Mouse (Mus musculus): ENCODE data around the gene Wdtc1. TPM values are rescaled to one million over a fixed set of nuclear protein-coding genes. Genes with fewer than 3 reads are reported as not detected.
A peak's percentile ranks its signal among the peaks of the same experiment; 100 is the strongest.

Wdtc1 gene
- total RNA-seq, 1 experiment from 2014 or later = 60.7 TPM

DNA sequence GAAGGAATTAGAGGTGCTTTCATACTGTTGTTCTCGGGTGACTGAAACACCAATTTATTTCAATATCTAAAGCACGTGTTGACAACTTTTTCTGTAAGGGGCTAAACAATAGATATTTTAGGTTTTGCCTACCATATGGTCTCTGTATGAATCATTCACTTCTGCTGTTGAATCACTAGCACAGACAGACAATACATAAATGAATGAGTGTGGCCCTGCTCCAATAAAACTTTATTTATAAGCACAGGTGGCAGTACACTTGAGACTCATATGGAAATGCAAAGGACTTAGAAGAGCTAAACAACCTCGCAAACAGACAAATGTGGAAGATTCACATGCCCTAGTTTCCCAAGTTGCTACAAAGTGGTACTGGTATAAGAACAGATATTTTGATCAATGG is 33.6 kb downstream of the Wdtc1 start:
- DNase-seq = no peak

DNA sequence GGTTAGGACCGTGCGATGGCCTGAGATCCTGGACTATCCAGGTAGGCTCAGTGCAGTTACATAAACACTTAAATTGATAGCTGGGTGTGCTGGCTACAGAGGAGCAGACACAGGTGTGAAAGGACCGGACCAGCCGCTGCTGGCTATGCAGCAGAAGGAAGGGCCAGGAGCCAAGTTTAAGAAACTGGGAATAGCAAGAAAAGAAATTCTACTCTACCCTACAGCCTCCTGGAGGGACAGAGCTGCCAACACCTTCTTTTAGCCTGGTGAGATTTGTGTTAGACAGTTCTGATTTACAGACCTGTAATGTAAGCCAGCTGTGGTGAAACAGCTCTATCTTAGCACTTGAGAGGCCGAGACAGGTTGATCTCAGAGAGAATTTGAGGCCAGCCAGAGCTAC is 37.3 kb downstream of the Wdtc1 start:
- no peak for DNase-seq

DNA sequence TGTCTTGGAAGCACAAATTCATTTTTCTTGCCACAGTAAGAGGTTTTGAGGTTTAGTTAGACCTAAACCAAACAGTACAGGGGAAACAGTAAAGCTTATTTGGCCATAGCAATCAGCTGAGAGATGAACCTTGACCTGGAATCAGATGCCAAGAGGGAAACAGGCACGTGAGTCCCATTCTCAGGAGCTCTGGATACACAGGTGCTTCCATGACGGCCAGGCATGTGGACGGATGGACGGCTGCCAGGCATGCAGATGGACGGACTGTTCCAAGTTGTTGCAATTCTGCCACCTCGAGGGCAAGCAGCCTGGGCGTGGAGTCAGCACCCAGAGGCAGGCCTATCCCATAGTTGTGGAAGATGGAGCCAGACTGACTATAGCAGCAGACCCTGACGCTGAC is 38.4 kb downstream of the Wdtc1 start:
- peak; percentile 53 for DNase-seq

DNA sequence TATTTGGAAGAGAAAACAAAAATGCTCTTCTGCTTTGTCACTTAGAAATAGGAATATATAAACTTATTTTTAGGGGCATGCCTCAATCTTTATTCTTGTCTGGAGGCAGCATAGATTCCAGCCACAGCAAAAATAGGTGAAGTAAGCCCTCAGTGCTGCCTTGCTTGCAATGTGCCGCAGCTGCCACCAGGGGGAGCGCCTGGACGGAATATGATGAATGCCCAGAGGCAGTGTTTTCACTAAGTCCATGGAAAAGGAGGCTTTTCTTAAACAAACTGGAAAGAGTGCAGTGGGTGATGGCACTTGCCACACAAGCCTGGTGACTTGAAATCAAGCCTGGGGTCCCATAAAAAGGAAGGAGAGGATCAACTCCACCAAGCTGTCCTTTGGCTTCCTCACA is 43.3 kb downstream of the Wdtc1 start:
- peak; percentile 90 for DNase-seq

DNA sequence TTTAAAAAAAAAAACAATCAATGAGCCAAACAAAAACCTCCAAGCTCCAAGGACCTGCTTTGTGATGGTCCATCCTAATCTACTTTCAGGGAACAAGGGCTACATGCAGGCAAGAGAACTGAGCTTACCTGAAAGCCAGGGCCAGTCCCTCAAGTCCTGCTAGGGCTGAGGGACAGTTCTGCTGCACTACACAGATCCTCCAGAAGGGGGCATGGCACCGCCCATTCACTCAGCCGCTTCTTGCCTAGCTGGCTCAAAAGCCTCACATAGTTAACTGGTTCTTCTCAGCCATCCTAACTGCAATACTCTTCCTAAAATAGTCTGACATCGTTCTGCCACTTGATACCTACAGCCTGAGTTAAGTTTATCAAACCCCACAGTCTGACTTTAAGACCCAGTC is 46.0 kb downstream of the Wdtc1 start:
- DNase-seq = peak; percentile 65

DNA sequence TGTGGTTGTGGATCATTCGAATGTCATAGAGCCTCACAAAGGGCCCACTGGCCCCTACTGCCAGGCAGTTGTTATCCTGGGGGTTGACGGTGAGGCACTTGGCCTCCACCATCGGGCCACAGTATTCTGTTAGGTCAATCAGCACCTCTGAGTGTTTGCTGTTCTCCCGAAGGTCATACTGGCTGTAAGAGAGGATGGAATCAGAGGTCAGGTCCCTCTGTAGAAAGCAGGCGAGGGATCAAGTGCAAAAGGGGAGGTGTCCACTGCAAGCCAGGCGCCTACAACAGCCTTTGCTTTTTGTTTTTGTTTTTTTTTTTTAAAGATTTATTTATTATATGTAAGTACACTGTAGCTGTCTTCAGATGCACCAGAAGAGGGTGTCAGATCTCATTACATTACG is 47.5 kb downstream of the Wdtc1 start:
- no peak for DNase-seq

DNA sequence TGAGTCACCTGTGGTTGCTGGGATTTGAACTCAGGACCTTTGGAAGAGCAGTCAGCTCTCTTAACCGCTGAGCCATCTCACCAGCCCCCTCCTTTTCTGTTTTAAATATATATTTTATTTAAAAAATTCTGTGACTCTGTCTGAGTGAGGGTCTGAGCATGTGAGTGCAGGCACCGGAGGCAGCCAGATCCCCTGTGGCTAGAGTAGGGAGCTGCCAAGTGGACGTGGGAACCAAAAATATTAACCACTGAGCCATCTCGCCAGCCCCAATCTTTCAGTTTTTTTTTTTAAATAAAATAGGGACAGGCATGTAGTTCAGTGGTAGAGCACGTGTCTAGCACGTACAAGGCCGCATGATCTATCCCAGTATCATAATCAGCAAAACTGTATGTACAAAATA is 48.5 kb downstream of the Wdtc1 start:
- DNase-seq = no peak

DNA sequence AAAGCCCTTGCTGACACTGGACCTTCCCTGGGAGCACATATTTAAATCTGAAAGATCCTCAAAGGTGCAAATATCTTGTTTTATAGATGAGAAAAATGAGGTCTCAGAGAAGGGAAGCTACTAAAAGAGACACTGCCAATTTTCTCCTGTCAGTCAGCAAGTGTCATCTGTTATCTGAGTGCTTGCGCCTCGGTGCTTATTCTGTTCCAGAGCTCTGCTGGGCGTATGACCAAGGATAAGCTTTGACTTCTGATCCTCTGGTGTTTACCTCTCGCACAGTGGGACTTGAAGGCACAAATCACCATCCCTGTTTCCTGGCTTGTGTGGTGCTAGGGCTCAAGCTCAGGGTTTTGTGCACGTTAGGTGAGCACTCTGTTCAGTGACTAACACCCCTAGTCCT is 50.6 kb downstream of the Wdtc1 start:
- no peak for DNase-seq

DNA sequence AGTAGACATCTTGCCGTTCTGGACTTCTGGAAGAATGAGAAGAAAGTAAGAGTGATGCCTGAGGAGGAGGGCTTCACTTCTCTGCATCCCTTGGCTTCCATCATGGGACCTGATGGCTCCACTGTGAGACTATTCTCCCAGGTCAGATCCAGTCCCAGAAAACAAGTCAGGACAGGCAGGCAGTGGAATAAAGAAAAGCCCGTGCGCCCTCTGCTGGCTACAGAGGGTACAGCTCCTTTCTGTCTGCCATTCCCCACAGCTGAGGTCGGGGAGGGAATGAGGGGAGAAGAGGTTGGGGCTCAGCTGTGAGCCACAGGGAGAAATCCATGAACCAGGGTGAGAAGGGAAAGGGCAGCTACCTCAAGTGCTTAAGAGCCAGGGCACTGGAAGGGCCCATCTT is 51.5 kb downstream of the Wdtc1 start:
- peak; percentile 73 for DNase-seq

DNA sequence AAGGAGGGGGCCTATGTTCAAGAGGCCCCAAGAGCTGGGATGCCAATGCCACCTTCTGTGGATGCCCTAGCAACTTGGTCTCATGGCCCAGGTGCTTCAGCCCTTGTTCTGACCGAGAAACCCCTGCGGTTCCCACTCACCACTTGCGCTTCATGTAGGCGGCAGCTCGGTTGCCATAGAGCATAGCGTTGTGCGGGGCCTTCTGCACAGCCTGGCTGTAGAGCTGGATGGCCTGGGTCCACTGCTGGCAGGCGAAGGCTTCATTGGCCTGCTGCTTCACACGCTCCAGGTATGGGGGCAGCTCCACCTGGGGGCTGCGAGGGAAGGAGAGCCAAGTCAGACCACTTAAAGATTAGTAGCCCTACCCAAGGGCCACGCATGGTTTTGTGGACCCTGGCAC is 52.9 kb downstream of the Wdtc1 start:
- no peak for DNase-seq

DNA sequence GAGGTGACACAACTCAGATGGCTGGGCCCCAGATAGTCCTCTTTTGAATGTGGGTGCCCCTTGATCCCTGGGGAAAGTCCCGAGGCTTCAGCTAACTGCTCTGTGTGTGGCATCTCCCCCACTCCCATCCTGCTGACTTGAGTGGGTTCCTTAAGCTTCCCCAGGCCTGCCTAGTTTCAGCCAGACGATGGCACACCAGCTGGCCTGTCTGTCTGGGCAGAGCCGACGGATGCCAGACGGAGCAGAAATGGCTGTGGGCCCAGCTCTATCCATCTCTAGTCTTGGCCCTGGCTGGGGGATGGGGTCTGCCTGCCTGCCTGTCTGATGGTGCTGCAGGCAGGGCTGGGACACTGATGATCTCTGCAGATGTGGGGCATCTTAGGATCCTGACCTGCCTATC is 53.6 kb downstream of the Wdtc1 start:
- no peak for DNase-seq

DNA sequence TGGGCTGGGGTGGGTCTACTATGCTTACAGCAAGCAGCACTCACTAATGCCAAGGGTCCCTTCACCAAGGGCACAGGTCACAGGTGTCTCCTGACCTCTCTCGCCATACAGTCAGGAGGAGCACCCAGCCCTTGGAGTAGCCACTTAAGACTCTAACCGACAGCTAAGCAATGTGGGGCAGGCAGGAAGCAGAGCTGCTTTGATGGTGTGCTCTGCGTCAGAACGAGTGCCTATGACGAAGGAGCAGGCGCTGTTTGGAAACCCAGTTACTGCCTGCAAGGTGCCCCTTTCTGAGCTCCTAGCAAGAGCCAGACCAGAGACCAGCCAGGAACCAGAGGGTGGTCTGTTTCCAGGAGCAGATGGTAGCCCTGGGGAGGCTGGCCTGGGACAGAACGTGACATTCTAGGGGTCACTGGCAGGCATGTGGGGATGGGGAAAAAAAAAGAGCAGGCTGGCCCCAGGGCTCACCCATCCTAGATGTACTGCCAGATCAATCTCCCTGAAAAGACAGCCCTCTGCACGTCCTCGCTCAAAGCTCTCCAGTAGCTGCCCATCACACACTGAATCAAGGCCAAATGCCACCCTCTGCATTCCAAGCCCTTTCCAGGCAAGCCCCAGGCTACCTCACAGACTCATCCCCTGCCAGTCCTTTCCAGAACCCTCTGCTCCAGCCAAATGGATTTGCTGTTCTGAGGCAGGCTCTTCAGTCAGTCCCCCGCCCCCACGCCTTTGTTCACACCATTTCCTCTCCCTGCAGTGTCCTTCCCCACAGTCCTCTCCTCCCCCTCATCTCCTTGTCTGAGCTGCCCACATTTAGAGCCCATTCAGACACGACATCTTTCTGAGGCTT is 54.5 kb downstream of the Wdtc1 start:
- peak; percentile 42 for DNase-seq

DNA sequence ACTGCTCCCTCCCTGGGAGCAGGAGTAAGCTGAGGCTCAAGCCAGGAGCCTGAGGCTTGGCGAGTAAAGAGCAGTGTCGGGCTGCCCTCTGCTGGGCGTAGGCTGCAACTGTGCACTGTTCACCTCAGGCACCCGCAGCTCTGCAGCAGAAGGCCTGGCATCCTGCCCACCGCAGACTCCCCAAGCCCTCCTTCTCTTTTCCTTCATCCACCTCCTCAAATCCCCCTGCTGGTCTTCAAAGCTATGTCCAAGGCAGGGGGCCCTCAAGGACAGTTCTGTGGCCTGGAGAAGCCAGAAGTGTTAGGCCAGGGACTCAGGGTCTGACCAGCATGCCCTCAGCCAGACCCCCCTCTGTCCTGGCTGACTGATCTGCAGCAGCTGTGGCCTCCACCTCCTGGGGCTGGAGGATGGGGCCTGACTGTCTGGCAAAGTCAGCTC is 55.5 kb downstream of the Wdtc1 start:
- peak; percentile 84 for DNase-seq

DNA sequence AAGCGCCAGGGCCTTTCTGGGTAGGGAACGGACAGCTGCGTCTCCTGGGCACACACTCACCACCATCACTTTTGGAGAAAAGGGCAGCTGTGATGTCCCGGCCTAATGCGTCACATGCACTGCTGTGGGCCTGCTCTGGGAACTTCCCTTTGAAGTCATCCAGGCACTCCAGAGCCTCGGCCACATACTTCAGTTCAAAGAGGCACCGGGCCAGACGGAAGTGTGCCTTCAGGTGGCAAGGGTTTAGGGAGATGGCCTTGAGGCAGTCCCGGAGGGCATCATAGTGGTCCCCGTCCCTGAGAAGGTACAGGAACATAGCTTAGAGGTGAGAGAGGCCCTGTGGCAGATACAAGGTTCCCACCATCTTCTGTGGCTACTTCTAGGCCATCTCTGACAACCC is 55.9 kb downstream of the Wdtc1 start:
- DNase-seq = no peak

DNA sequence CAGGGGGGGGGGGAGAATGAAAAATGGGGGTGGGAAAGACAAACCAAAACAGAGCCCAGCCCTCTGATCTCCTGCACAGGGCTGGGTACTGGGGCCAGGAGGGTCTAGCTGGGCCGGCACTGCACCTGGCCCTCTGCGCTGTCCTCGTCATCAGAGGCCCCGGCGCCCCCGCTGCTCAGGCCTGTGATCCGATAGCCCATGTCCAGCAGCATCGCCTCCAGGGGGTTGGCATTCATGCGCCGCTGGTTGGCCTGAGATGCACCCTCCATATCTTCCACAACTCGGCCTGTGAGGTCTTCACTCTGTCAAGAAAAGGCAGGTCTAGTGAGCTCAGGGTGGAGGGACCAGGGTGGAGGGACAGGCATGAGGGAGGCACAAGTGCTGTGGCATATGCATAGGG is 59.2 kb downstream of the Wdtc1 start:
- no peak for DNase-seq

DNA sequence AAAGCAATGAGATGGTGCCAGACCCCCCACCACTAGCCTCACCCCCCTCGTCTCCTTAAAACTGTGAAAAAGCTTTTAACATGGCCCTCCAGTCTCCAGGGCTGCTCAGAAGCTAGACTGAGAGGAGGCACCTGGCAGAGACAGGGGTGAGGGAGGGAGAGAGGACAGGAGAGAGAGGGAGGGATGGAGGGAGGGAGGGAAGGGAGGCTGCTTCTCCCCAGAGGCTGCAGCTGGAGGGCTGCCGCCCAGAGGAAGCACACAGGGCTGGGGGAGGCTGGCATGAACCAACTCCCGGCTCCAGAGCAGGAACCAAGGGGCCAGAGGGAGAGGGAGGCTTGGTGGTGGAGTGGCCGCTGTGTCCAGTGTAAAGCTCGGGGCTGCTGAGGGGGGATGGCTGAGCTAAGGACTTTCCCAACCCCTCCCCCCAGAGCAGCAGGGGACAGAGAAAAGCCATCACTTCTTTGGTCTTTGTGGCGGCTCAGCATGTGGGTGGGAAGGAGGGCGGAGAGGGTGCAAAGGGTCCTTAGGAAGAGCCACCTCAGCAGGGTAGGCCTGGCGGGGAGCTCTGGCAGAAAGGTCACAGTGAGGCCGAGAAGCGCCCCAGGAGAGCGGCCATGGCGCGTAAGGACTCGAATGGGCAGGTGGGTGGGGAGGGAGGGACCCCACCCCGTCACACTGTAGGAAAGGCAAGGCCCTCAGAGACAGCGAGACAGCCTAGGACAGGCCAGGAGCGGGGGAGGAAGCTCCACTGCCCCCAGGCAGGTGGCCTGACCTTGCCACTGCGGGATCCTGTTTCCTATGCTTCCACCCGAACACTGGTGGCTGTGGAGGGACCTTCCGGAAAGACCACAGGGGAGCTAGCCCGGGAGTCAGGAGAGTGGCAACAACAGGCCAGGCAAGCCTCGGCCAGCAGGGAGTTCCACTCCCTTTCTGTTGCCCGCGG is 60.1 kb downstream of the Wdtc1 start:
- DNase-seq = no peak

DNA sequence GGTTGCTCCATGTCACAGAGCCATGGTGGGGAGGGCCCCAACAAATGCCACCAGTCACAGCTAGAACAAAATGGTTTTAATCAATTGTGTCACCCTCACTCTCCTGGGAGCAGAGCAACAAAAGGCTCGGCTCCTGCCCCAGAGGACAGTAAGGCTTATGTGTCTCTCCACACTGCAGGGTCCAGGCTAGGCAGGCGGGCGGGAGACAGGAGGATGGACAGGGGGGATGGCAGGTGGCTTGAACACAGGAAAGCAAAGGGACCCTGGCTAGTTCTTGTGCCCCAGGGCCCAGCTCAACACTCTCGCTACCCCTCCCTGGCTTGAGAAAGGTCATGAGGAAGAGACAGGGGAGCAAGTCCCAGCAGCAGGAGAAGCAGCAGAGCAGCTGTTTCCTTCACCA is 60.9 kb downstream of the Wdtc1 start:
- DNase-seq = no peak

DNA sequence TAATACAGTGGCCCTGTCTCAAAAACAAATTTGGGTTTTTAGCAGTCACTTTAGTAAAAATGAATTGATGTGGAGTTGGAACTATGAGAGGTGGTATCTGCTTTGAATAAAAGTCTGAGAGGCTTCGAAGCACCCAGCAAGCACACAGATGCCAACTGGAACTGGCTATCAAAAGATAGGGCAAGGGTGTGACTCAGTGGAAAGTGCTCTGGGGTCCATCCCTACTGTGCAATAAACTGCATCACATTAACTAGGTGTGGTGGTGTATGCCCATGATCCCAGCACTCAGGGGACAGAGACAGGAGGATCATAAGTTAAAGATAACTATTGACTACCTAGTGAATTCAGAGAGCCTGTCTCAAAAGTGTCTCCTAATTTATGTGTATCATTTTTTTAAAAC is 62.0 kb downstream of the Wdtc1 start:
- DNase-seq = no peak

DNA sequence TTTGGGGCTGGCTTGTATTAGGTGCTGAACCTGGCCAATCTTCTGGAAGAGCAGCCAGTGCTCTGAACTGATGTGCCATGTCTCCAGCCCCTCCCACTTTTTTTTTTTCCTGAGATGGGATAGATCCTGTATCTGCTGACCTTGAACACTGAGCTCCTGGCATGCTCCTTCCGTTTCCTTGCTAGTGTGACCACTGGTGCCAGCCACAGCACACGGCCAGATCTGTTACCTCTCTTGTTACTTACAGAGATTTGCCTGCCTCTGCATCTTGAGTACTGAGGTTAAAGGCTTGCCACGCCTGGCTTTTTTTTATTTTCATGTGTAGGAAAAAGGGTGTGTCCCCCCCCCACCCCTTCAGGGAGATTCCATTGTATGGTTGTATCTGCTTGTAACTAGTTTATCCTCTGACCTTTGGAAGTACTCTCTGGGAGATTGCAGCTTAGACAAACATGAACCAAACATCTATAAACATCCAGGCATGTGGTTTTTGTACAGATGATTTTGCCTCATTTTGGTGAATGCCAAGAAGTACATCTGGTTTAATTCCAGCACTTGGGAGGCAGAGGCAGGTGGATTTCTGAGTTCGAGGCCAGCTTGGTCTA is 66.7 kb downstream of the Wdtc1 start:
- no peak for DNase-seq

DNA sequence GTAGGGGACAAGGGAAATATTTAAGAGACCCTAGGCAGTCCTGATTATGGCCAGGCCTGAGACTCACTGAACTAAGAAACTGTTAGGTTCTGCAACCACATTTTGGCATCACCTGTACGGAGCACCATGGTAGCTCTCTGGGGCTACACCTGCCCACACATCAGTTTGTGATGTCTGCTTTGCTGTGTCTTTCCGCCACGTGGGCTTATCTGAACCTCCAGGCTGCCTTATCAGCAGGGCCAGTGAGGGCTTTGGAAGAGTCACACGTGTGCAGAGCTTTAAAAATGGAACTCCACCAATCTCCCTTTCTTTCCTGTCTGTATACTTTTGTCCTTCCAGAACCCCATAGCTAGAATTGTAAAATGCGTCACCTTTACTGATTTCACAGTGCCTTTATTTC is 67.3 kb downstream of the Wdtc1 start:
- no peak for DNase-seq

DNA sequence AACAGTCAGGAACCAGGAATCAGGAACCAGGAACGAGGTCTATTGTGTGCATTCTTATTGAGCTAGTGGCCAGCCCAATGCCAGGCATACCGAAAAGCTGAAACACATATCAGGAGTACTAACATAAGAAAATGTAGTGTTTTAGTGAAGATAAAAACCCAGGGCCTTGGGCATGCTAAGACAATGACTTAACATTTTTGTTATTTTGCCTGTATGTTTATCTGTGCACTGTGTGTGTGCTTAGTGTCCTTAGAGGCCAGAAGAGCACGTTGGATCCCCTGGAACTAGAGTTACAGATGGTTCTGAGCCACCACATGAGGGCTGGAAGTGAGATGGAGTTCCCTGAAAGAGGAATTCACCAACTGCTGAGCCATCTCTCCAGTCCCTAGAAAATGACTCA is 68.0 kb downstream of the Wdtc1 start:
- DNase-seq = no peak

DNA sequence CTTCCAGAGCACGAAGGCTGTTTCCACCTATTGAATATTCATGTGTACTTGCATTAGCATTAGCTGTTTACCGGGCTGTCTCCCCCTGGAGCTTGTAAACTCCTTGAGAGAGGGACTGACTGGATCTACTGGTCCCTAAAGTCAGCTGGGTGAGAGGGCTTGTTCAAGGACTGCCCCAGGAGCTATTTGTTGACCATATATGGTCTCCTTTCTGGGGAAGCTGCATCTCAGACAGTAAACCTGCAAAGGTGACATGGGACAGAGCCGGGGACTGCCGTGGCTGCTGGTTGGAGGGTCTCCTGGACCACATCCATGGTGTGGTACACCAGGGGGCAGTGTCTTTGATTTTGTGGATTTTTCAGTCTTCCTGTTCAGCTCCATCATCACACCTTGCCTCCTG is 70.6 kb downstream of the Wdtc1 start:
- DNase-seq = no peak

DNA sequence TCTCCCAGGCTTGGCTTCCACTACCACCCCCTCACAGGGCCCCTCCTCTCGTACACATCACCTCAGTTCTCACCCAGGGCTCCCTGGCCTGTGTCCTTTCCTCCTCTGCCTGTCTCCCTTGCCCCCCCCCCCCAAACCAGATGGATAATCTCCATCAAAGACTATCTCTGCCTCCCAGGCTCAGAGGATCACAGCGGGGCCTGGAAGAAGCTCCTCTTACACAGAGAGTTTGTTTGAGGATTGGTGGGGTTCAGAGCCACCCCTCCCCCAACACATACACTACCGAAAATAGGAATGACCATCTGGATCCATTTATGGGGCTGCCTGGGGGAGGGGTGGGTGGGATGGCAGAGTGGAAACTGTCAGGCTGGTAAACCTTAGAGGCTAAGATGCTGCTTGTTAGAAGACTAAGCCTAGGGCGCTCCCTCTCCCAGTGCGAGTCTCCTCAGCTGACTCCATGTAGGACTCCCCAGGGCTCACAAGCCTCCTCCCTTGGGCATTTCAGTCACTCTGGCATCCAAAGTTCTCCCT is 71.3 kb downstream of the Wdtc1 start:
- no peak for DNase-seq
